Mouse (Mus musculus) hindlimb bud, embryonic 11.5 days (tissue): ENCODE data around the gene Rps15.

Source experiments
- DNase-seq: peaks from one replicate; pipeline ENCODE4 v3.0.0-alpha.2; 2012; ENCODE audit warnings: low read depth, low spot score; ENCODE audit errors: extremely low spot score

Rps15 gene

GRCm38 (mm10) chr10:80288097-80288496 is 4.2 kb upstream of the Rps15 start:
- no peak for DNase-seq

GRCm38 (mm10) chr10:80288657-80289056 is 3.6 kb upstream of the Rps15 start:
- no peak for DNase-seq

- no peak for DNase-seq
These were observed 1.1 kb downstream of the Rps15 start for GRCm38 (mm10) chr10:80293325-80293724.

- DNase-seq = no peak
These were observed 2.1 kb downstream of the Rps15 start for GRCm38 (mm10) chr10:80294311-80294710.

GRCm38 (mm10) chr10:80294788-80295303 is 2.6 kb downstream of the Rps15 start:
- DNase-seq = no peak

- no peak for DNase-seq
These were observed 3.6 kb downstream of the Rps15 start, which contains the start of gene Apc2 for GRCm38 (mm10) chr10:80295618-80296425. Gene Apc2, plus strand, starts transcription at chr10:80295977.

GRCm38 (mm10) chr10:80296824-80297223 is 4.6 kb downstream of the Rps15 start:
- DNase-seq = no peak

GRCm38 (mm10) chr10:80297526-80298133 is 5.4 kb downstream of the Rps15 start:
- no peak for DNase-seq

- DNase-seq = no peak
These were observed 6.5 kb downstream of the Rps15 start for GRCm38 (mm10) chr10:80298571-80299281.

- no peak for DNase-seq
These were observed 7.0 kb downstream of the Rps15 start for GRCm38 (mm10) chr10:80299301-80299700.

GRCm38 (mm10) chr10:80299824-80300223 is 7.6 kb downstream of the Rps15 start:
- no peak for DNase-seq

- DNase-seq = no peak
These were observed 8.5 kb downstream of the Rps15 start for GRCm38 (mm10) chr10:80300672-80301181.

- no peak for DNase-seq
These were observed 9.2 kb downstream of the Rps15 start for GRCm38 (mm10) chr10:80301256-80302081.

- no peak for DNase-seq
These were observed 9.8 kb downstream of the Rps15 start for GRCm38 (mm10) chr10:80302082-80302355.

GRCm38 (mm10) chr10:80302471-80302881 is 10.2 kb downstream of the Rps15 start:
- DNase-seq = no peak

GRCm38 (mm10) chr10:80304458-80304857 is 12.2 kb downstream of the Rps15 start:
- no peak for DNase-seq

GRCm38 (mm10) chr10:80304862-80305261 is 12.6 kb downstream of the Rps15 start:
- DNase-seq = no peak

- DNase-seq = no peak
These were observed 19.3 kb downstream of the Rps15 start for GRCm38 (mm10) chr10:80311560-80311959.

GRCm38 (mm10) chr10:80312586-80313504 is 20.6 kb downstream of the Rps15 start:
- no peak for DNase-seq
